Mouse (Mus musculus): Measurements from ENCODE around the gene Cdcp2.

DNA sequence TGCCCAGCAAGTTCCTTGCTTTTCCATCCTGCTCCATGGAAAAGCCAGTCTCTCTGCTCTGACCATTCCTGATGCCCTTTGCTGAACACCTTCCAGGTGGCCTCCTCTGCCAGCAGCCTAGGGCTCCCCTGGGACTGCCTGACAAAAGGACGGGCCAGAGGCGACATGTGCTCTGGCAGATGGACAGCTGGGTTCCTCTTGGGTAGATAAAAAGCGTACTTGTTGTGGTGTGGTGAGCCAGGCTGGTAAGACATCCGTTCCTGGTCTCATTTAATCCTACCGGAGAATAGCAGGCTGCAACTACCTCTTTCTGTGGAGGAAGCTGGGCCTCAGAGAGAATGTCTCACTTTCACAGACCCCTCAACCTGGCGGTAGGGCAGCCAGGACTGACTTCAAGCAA lies 648 bp upstream of the Cdcp2 start:
- no peak for TF ChIP-seq CTCF (conservative IDR thresholded peaks at IDR 0.05; ENCODE audit: low read length)
- TF ChIP-seq NANOG (IDR thresholded peaks at IDR 0.05; ENCODE audit: borderline replicate concordance, low read length): no peak
